Mouse (Mus musculus) lung, postnatal 0 days (tissue): ENCODE results near the gene Ccdc34.

ENCODE experiments used
- CTCF ChIP-seq: IDR thresholded peaks from 2 replicates; pipeline ENCODE4 v1.5.1; 2016; ENCODE audit warnings: antibody characterized with exemption, mild to moderate bottlenecking
- EP300 ChIP-seq: IDR thresholded peaks from 2 replicates; pipeline ENCODE4 v1.6.1; 2016; ENCODE audit warnings: antibody characterized with exemption, mild to moderate bottlenecking, control low read depth

GRCm38 (mm10) chr2:109992448-109993073 lies 25.1 kb upstream of the Ccdc34 start:
- TF ChIP-seq CTCF (no peak), EP300 (no peak)
